In the genomic region with DNA sequence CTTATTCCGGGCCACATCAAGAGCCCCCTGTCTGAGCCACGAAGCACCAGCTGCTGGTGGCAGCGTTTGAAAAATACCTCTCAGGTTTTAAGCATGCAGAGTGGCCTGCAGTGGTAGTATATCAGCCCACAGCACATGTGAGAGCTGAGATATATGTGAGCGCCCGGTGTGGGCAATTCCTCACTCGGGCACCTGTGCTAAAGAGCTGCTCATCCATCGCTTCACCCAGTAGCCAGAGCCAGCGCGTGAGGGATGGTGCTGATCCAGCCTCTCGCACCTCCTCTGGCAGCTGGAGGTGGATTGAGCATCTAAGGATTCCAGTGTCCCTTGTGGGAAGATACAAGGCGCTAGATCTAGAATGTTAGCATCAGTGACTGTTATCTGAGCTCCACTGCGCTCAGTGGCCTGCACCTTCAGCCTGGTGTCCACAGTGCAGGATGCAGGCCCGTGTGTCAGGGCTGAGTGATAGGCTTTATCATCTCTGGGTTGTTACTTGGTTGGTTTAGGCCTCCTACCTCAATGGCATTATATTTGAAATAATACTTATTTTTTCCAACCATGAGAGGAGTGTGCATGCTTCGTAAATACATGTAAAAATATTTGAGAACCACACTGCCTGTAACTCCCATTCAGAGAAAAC, we compare ENCODE assay signal across 28 mouse cellular contexts. TPM values are rescaled to one million over a fixed set of nuclear protein-coding genes. Genes with fewer than 3 reads are reported as not detected.
DNase-seq lines count a peak whose midpoint lies in the region; ATAC-seq lines count a peak whose summit lies in the region.
"Had no signal": no experiment of that assay in that cellular context is flagged by ENCODE, and none has a peak within 500 bp of the region (broad histone marks: within the 10 kb centered on the region; RNA-seq: fewer than 3 reads in every experiment).

No protein-coding gene starts in this region.

- H3K4me1 ChIP-seq in hindbrain, embryonic 12.5 days = no peaks in the 10 kb centered on the region; the same call in 1 of the 2 replicates
- no peaks in the 10 kb centered on the region for H3K4me1 ChIP-seq in hindbrain, embryonic 14.5 days (replicated peaks; ENCODE audit: control insufficient read depth, insufficient read depth, low read length)
- H3K4me1 ChIP-seq in midbrain, embryonic 11.5 days (ENCODE audit: control insufficient read depth, insufficient read depth, low read length) = no peaks in the 10 kb centered on the region
- no peaks in the 10 kb centered on the region for H3K4me1 ChIP-seq in midbrain, embryonic 14.5 days (ENCODE audit: control insufficient read depth, insufficient read depth, low read length)
- peaks cover 11% of the 10 kb centered on the region; the same call in 1 of the 2 replicates for H3K4me1 ChIP-seq in neural tube, embryonic 12.5 days
- H3K4me1 ChIP-seq: liver, embryonic 12.5 days had no signal

- WGBS in hindbrain, embryonic 12.5 days = 77% methylated on average over 14 of the region's 14 CpGs
- 78% methylated on average over 14 of the region's 14 CpGs for WGBS in hindbrain, embryonic 14.5 days
- WGBS in midbrain, embryonic 11.5 days = 89% methylated on average over 14 of the region's 14 CpGs
- WGBS in midbrain, embryonic 14.5 days = 89% methylated on average over 14 of the region's 14 CpGs
- WGBS in neural tube, embryonic 12.5 days = 75% methylated on average over 14 of the region's 14 CpGs

- H3K27ac ChIP-seq in hindbrain, embryonic 12.5 days = 0 out of 2 replicates have a peak overlapping the region, but pooled peaks have one; percentile 12
- H3K27ac ChIP-seq in hindbrain, embryonic 14.5 days = no peak overlapping the region
- H3K27ac ChIP-seq in midbrain, embryonic 11.5 days (ENCODE audit: low read depth, low read length) = no peak overlapping the region
- H3K27ac ChIP-seq in midbrain, embryonic 14.5 days (replicated peaks; ENCODE audit: low read depth, low read length) = no peak overlapping the region
- H3K27ac ChIP-seq in neural tube, embryonic 12.5 days = no peak overlapping the region
- H3K27ac ChIP-seq: forebrain, embryonic 12.5 days; heart, embryonic 10.5 days; heart, embryonic 15.5 days; kidney, embryonic 15.5 days; layer of hippocampus, adult 2 months; liver, embryonic 12.5 days had no signal

- no peaks in the 10 kb centered on the region for H3K9me3 ChIP-seq in hindbrain, embryonic 12.5 days (replicated peaks)
- no peaks in the 10 kb centered on the region for H3K9me3 ChIP-seq in hindbrain, embryonic 14.5 days (ENCODE audit: control insufficient read depth, low read length)
- H3K9me3 ChIP-seq in midbrain, embryonic 11.5 days (ENCODE audit: control insufficient read depth, low read length) = no peaks in the 10 kb centered on the region
- H3K9me3 ChIP-seq in midbrain, embryonic 14.5 days (ENCODE audit: control insufficient read depth, low read length) = no peaks in the 10 kb centered on the region
- no peaks in the 10 kb centered on the region for H3K9me3 ChIP-seq in neural tube, embryonic 12.5 days
- H3K9me3 ChIP-seq: forebrain, embryonic 12.5 days; heart, embryonic 10.5 days; heart, embryonic 15.5 days; kidney, embryonic 15.5 days; liver, embryonic 12.5 days had no signal

- no peak overlapping the region for H3K4me2 ChIP-seq in hindbrain, embryonic 12.5 days (replicated peaks)
- no peak overlapping the region for H3K4me2 ChIP-seq in hindbrain, embryonic 14.5 days (replicated peaks)
- H3K4me2 ChIP-seq in midbrain, embryonic 11.5 days = no peak overlapping the region
- no peak overlapping the region for H3K4me2 ChIP-seq in midbrain, embryonic 14.5 days (ENCODE audit: low read length)
- no peak overlapping the region for H3K4me2 ChIP-seq in neural tube, embryonic 12.5 days (replicated peaks)
- H3K4me2 ChIP-seq: forebrain, embryonic 12.5 days; heart, embryonic 15.5 days; kidney, embryonic 15.5 days; liver, embryonic 12.5 days had no signal

- no peak for DNase-seq in hindbrain, embryonic 14.5 days (ENCODE audit: low spot score)
- peak; percentile 73 for DNase-seq in midbrain, embryonic 11.5 days (ENCODE audit: low spot score, missing footprints)
- no peak for DNase-seq in midbrain, embryonic 14.5 days
- DNase-seq in embryo, embryonic 9.5 days (ENCODE audit: extremely low spot score) = no peak
- no peak for DNase-seq in testis, postnatal 10 days (ENCODE audit: low spot score)
- DNase-seq: adrenal gland, postnatal 14 days; cerebellum, adult 18-20 months; cerebellum, postnatal 10 days; gastrocnemius, postnatal 25 days; heart, adult 11 months; kidney, adult 11 months; kidney, postnatal 36 days; liver, postnatal 0 days; lung, postnatal 4 days; thymus, postnatal 4 days had no signal

- H3K27me3 ChIP-seq in hindbrain, embryonic 12.5 days = 0 out of 2 replicates have a peak, but pooled peaks cover 4% of the 10 kb centered on the region
- no peaks in the 10 kb centered on the region for H3K27me3 ChIP-seq in hindbrain, embryonic 14.5 days (ENCODE audit: control insufficient read depth, insufficient read depth, low read length)
- H3K27me3 ChIP-seq in midbrain, embryonic 11.5 days (ENCODE audit: control insufficient read depth, insufficient read depth, low read length) = no peaks in the 10 kb centered on the region; the same call in 1 of the 2 replicates
- H3K27me3 ChIP-seq in midbrain, embryonic 14.5 days (ENCODE audit: control insufficient read depth, insufficient read depth, low read length) = no peaks in the 10 kb centered on the region
- no peaks in the 10 kb centered on the region for H3K27me3 ChIP-seq in neural tube, embryonic 12.5 days (replicated peaks)
- H3K27me3 ChIP-seq: heart, embryonic 15.5 days; kidney, embryonic 15.5 days; liver, embryonic 12.5 days had no signal

- no peak for ATAC-seq in hindbrain, embryonic 12.5 days (ENCODE audit: low FRiP score)
- no peak for ATAC-seq in hindbrain, embryonic 14.5 days (ENCODE audit: low FRiP score)
- no peak for ATAC-seq in midbrain, embryonic 11.5 days (ENCODE audit: low FRiP score)
- ATAC-seq in midbrain, embryonic 14.5 days (ENCODE audit: low FRiP score, low TSS enrichment) = no peak
- 0 out of 2 replicates have a peak, but pooled peaks have one; percentile 56 for ATAC-seq in neural tube, embryonic 12.5 days (ENCODE audit: low FRiP score, low read depth)
- ATAC-seq: CD4-positive, CD25-positive, alpha-beta regulatory T cell, adult 4 months; liver, embryonic 12.5 days; liver, postnatal 0 days; lung, postnatal 0 days had no signal

- no peaks in the 10 kb centered on the region for H3K36me3 ChIP-seq in hindbrain, embryonic 12.5 days
- H3K36me3 ChIP-seq in hindbrain, embryonic 14.5 days (replicated peaks; ENCODE audit: control insufficient read depth, insufficient read depth) = no peaks in the 10 kb centered on the region
- H3K36me3 ChIP-seq in midbrain, embryonic 11.5 days (ENCODE audit: control insufficient read depth, insufficient read depth, low read length) = no peaks in the 10 kb centered on the region; the same call in 1 of the 2 replicates
- no peaks in the 10 kb centered on the region for H3K36me3 ChIP-seq in midbrain, embryonic 14.5 days (ENCODE audit: control insufficient read depth, insufficient read depth, low read length)
- no peaks in the 10 kb centered on the region for H3K36me3 ChIP-seq in neural tube, embryonic 12.5 days
- H3K36me3 ChIP-seq: heart, embryonic 10.5 days; heart, embryonic 15.5 days; kidney, embryonic 15.5 days; liver, embryonic 12.5 days had no signal

- H3K9ac ChIP-seq in hindbrain, embryonic 12.5 days = no peak overlapping the region
- H3K9ac ChIP-seq in hindbrain, embryonic 14.5 days = no peak overlapping the region
- H3K9ac ChIP-seq in midbrain, embryonic 11.5 days (ENCODE audit: low read length) = no peak overlapping the region
- H3K9ac ChIP-seq in midbrain, embryonic 14.5 days (replicated peaks; ENCODE audit: low read length) = no peak overlapping the region
- H3K9ac ChIP-seq in neural tube, embryonic 12.5 days = no peak overlapping the region
- H3K9ac ChIP-seq: forebrain, embryonic 12.5 days; heart, embryonic 15.5 days; kidney, embryonic 15.5 days; liver, embryonic 12.5 days; liver, postnatal 0 days had no signal

- H3K4me3 ChIP-seq in hindbrain, embryonic 12.5 days = no peak overlapping the region
- H3K4me3 ChIP-seq in hindbrain, embryonic 14.5 days (replicated peaks; ENCODE audit: low read length) = no peak overlapping the region
- H3K4me3 ChIP-seq in midbrain, embryonic 11.5 days (ENCODE audit: low read depth, low read length) = no peak overlapping the region
- no peak overlapping the region for H3K4me3 ChIP-seq in midbrain, embryonic 14.5 days (replicated peaks; ENCODE audit: low read depth, low read length)
- H3K4me3 ChIP-seq in neural tube, embryonic 12.5 days = no peak overlapping the region
- H3K4me3 ChIP-seq: erythroblast, embryonic 14.5 days; forebrain, embryonic 12.5 days; heart, embryonic 10.5 days; heart, embryonic 15.5 days; kidney, embryonic 15.5 days; layer of hippocampus, adult 2 months; liver, embryonic 12.5 days; myocyte had no signal

RNA-seq across cellular contexts. Expression of a gene that starts 37.9 kb away (rescaled TPM):
- 1.9 and 2.1 TPM in 2 replicates for polyA plus RNA-seq in hindbrain, embryonic 12.5 days (2016; fragmentation: Nextera tagmentation; extraction: Ambion mirVana)
- 7.7 and 9.1 TPM in 2 replicates for polyA plus RNA-seq in hindbrain, embryonic 14.5 days (2014; fragmentation: Nextera tagmentation; extraction: Ambion mirVana)
- 1.1 and 1.4 TPM in 2 replicates for polyA plus RNA-seq in midbrain, embryonic 11.5 days (2014; fragmentation: Nextera tagmentation; extraction: Ambion mirVana)
- 2.6 and 5.6 TPM in 2 replicates for polyA plus RNA-seq in midbrain, embryonic 14.5 days (2014; fragmentation: Nextera tagmentation; extraction: Ambion mirVana)
- polyA plus RNA-seq in neural tube, embryonic 12.5 days (2016; fragmentation: Nextera tagmentation; extraction: Ambion mirVana) = 2.8 and 3.7 TPM in 2 replicates
- polyA plus RNA-seq: lung, postnatal 0 days; myocyte; thymus, postnatal 0 days had no signal
